Mouse (Mus musculus) 416B (cell line): ENCODE data around the gene Gm17175.
"Not testable (repeated sequence)": the region's sequence is repeated elsewhere in the genome, so short reads cannot be mapped to it uniquely, and the experiment has no call there.

Experiments
- DNase-seq: peaks from one replicate; pipeline ENCODE4 v3.0.0; 2011; ENCODE audit warnings: low read depth

The Gm17175 gene

GRCm38 (mm10) chr14:51573963-51574362, at the start of gene Gm17175:
Gm17175 (minus strand) TSS chr14:51574063.
- DNase-seq = not testable (repeated sequence)

GRCm38 (mm10) chr14:51611210-51611609, 37.3 kb upstream of the Gm17175 start, which contains the start of gene Gm17078:
Gm17078 (minus strand) TSS chr14:51611310.
- DNase-seq = no peak

- not testable (repeated sequence) for DNase-seq
Measured at GRCm38 (mm10) chr14:51592039-51592438, 18.2 kb upstream of the Gm17175 start, which contains the start of gene Gm17174. Gm17174 (minus strand) TSS chr14:51592139.

GRCm38 (mm10) chr14:51552490-51552889, 21.4 kb downstream of the Gm17175 start, which contains the start of gene Gm5622:
Gm5622 (plus strand) TSS chr14:51552790.
- no peak for DNase-seq
